Mouse (Mus musculus): ENCODE results near the gene Eno3. TPM values are rescaled to one million over a fixed set of nuclear protein-coding genes. Genes with fewer than 3 reads are reported as not detected.

Gene Eno3
- polyA plus RNA-seq, 1 experiment from 2014 or later = 38.2 TPM

DNA sequence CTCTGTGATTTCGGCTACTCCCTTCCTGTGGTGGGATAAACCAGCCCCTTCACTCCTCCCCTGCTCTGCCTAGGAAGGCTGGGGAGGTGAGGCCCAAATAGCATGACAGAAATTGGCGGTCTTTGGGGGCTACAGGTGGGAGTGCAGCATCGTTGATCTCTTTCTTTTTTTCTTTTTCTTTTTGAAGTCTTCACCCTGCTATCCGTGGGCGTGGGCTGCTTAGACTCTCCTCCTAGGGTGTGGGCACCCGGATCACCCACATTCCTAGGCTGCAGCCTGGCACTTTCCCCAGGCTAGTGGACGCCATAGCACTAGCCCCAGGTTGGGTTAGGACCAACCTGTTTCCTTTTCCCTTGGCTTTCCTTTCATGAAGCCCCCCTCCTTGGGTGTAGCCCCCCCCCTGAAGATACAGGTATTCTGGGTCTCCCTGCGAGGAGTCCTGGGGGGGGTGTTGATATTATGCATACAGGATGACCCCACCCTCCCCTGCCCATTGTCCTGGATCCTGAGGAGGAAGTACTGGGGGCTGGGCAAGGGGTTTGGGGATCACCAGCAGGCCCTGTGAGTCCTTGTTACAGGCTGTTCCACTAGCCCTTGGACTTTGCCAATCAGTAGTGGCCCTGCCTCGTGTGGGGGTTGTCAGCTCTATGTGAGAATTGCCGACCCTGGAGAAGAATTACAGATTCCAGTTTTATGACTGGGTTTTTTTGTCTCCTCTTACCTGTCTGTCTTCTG lies 44.4 kb downstream of the Eno3 start:
- no peak for ATAC-seq (ENCODE audit: insufficient number of reproducible peaks, insufficient read depth, low FRiP score, low TSS enrichment, low read depth)
- H3K27ac ChIP-seq = 0 out of 2 replicates have a peak overlapping the region, but pooled peaks have one; percentile 94
- WGBS = 14% methylated on average over 10 of the region's 10 CpGs
- H3K4me3 ChIP-seq (replicated peaks) = peak overlapping the region; percentile 93
- H3K9me3 ChIP-seq = no peaks in the 10 kb centered on the region
- no peaks in the 10 kb centered on the region for H3K27me3 ChIP-seq
- H3K36me3 ChIP-seq = peaks cover 40% of the 10 kb centered on the region
- peak overlapping the region; percentile 94 for H3K9ac ChIP-seq (replicated peaks)
- H3K4me1 ChIP-seq (replicated peaks) = peaks cover 24% of the 10 kb centered on the region
- peak overlapping the region; percentile 88 for H3K4me2 ChIP-seq

DNA sequence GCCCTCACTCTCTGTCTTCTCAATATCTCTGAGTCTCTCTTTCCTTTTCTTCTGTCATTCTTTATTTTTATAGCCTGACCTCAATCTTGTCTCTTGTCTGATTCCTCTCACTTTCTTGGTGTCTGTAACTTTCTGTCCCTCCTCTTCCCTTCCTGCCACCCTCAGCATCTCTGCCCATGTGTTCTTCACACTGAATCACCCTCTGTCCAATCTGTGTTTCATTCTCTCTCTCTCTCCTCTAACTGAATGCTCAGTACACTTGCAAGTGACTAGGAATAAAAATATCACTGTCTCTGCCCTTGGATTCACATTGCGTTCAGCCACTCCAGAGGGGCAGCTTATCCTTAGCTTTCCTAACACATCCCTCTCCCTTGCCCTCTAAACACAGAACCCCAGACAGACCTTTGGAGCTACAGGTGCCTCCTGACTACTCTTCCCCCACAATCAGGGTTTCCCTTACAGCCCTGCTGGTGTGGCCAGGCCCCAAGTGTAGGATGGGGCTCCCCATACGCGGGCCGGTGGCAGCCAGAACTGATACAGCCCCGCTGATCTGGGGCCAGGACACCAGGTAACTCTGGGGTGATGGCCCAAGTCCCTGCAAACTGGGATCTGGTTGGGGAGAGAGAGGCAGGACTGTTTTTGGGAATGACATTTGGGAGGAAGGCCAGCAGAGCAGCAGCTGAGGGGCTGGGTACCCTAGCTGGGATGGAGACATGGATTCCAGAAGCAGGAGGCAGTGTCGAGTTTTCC lies 45.2 kb downstream of the Eno3 start:
- peaks cover 24% of the 10 kb centered on the region for H3K4me1 ChIP-seq (replicated peaks)
- no peaks in the 10 kb centered on the region for H3K27me3 ChIP-seq
- 80% methylated on average over 6 of the region's 6 CpGs for WGBS
- H3K4me2 ChIP-seq = peak overlapping the region; percentile 88
- 0 out of 2 replicates have a peak overlapping the region, but pooled peaks have one; percentile 30 for H3K27ac ChIP-seq
- H3K9me3 ChIP-seq = no peaks in the 10 kb centered on the region
- H3K4me3 ChIP-seq (replicated peaks) = peak overlapping the region; percentile 93
- H3K9ac ChIP-seq (replicated peaks) = peak overlapping the region; percentile 28
- H3K36me3 ChIP-seq = peaks cover 48% of the 10 kb centered on the region
- ATAC-seq (ENCODE audit: insufficient number of reproducible peaks, insufficient read depth, low FRiP score, low TSS enrichment, low read depth) = no peak

DNA sequence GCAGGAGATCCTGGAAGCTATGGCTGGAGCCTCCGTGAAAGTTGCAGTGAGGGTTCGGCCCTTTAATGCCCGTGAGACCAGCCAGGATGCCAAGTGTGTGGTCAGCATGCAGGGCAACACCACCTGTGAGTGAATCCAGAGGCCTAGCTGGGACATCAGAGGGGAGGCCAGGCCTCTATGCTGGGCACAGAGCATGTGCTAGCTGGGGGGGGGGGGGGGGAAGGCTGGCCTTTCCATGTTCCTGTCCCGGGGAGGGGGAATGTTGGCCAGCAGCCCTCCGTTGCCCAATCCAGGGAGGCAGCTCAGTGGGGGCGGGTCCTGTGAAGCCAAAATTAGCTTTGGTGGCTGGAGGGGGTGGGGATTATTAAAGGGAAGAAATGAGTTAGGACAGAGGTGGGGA lies 45.8 kb downstream of the Eno3 start:
- no peak for ATAC-seq (ENCODE audit: insufficient number of reproducible peaks, insufficient read depth, low FRiP score, low TSS enrichment, low read depth)
- H3K27ac ChIP-seq = no peak overlapping the region
- H3K36me3 ChIP-seq = peaks cover 54% of the 10 kb centered on the region
- WGBS = 85% methylated on average over 6 of the region's 6 CpGs
- H3K4me1 ChIP-seq (replicated peaks) = peaks cover 24% of the 10 kb centered on the region
- H3K4me2 ChIP-seq = no peak overlapping the region
- no peaks in the 10 kb centered on the region for H3K27me3 ChIP-seq
- H3K9me3 ChIP-seq = no peaks in the 10 kb centered on the region
- no peak overlapping the region for H3K4me3 ChIP-seq (replicated peaks)
- 0 out of 2 replicates have a peak overlapping the region, but pooled peaks have one; percentile 23 for H3K9ac ChIP-seq (replicated peaks)

DNA sequence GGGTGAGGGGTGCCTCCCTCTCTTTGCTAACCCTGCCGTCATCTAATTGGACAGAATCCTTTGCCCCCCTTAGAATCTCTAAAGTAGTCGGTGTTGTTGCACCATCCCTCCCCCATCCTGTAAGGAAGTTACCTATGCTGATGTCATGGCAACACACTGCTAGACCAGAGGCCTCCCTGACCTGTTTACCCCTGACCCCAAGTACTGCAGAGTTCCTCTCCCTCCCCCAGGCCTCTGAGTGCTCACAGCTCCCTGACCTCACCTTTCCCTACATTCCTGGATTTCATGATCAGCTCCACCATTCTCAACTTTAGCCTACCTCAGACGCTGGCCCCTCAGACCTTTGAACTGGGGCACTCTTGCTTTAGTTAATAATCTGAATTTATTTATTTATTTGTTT lies 49.1 kb downstream of the Eno3 start:
- Histone ChIP-seq H3K9me3 (no peaks in the 10 kb centered on the region), H3K4me2 (no peak overlapping the region), H3K4me3 (replicated peaks) (no peak overlapping the region), H3K27ac (no peak overlapping the region), H3K36me3 (peaks cover 87% of the 10 kb centered on the region), H3K27me3 (no peaks in the 10 kb centered on the region), H3K9ac (replicated peaks) (no peak overlapping the region), H3K4me1 (replicated peaks) (peaks cover 18% of the 10 kb centered on the region)
- WGBS = 66% methylated on average over 3 of the region's 3 CpGs
- ATAC-seq (ENCODE audit: insufficient number of reproducible peaks, insufficient read depth, low FRiP score, low TSS enrichment, low read depth) = no peak

DNA sequence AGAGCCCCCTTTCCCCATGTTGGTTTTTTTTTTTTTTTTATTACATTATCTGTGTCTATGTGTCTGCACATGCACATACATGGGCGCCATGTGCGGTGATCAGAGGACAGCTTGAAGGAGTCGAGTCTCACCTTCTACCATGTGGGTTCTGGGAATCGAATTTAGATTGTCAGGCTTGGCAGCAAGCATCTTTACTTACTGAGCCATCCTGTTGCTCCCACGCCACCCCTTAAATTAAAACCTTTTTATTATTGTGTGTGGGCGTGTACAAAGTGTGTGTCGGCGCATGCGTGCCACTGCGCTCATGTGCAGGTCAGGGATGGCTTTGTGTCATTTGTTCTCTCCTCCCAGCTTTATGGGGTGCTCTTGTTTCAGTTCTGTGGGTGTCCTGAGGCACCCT lies 54.0 kb downstream of the Eno3 start:
- peaks cover 86% of the 10 kb centered on the region for H3K36me3 ChIP-seq
- 92% methylated on average over 10 of the region's 10 CpGs for WGBS

More for the DNA sequence above, 54.0 kb downstream of the Eno3 start:
- ATAC-seq (ENCODE audit: insufficient number of reproducible peaks, insufficient read depth, low FRiP score, low TSS enrichment, low read depth) = no peak
- no peak overlapping the region for H3K27ac ChIP-seq
- no peak overlapping the region for H3K4me2 ChIP-seq
- H3K4me1 ChIP-seq (replicated peaks) = no peaks in the 10 kb centered on the region
- no peaks in the 10 kb centered on the region for H3K9me3 ChIP-seq
- no peak overlapping the region for H3K4me3 ChIP-seq (replicated peaks)
- no peak overlapping the region for H3K9ac ChIP-seq (replicated peaks)
- no peaks in the 10 kb centered on the region for H3K27me3 ChIP-seq

Small RNA genes within 50 kb of the gene (microRNA-seq; reads per million reads assigned to microRNA genes)
- gene Mir6925 = not detected

Other genes starting within 250 kb of the Eno3 start
- gene Pelp1, start 247.2 kb upstream of the Eno3 start, polyA plus RNA-seq (2016; fragmentation: Nextera tagmentation; extraction: Ambion mirVana) = 44.7 and 53.5 TPM in 2 replicates
- 18.8 and 19.5 TPM in 2 replicates for gene Arrb2, start 224.6 kb upstream of the Eno3 start, polyA plus RNA-seq (2016; fragmentation: Nextera tagmentation; extraction: Ambion mirVana)
- gene Med11, start 205.3 kb upstream of the Eno3 start, polyA plus RNA-seq (2016; fragmentation: Nextera tagmentation; extraction: Ambion mirVana) = 43.0 and 44.0 TPM in 2 replicates
- 0.40 and 0.58 TPM in 2 replicates for gene Zmynd15, start 197.8 kb upstream of the Eno3 start, polyA plus RNA-seq (2016; fragmentation: Nextera tagmentation; extraction: Ambion mirVana)
- 1.1 and 1.9 TPM in 2 replicates for gene Cxcl16, start 197.2 kb upstream of the Eno3 start, polyA plus RNA-seq (2016; fragmentation: Nextera tagmentation; extraction: Ambion mirVana)
- 0.36 and 1.4 TPM in 2 replicates for gene Tm4sf5, start 152.0 kb upstream of the Eno3 start, polyA plus RNA-seq (2016; fragmentation: Nextera tagmentation; extraction: Ambion mirVana)
- 0.66 TPM in 1 of 2 replicates, not detected in the other for gene Vmo1, start 142.6 kb upstream of the Eno3 start, polyA plus RNA-seq (2016; fragmentation: Nextera tagmentation; extraction: Ambion mirVana)
- 0.37 and 0.68 TPM in 2 replicates for gene Gltpd2, start 138.0 kb upstream of the Eno3 start, polyA plus RNA-seq (2016; fragmentation: Nextera tagmentation; extraction: Ambion mirVana)
- gene Psmb6, start 131.8 kb upstream of the Eno3 start, polyA plus RNA-seq (2016; fragmentation: Nextera tagmentation; extraction: Ambion mirVana) = 857 and 867 TPM in 2 replicates
- not detected in 2 replicates for gene Gm40193, start 124.3 kb upstream of the Eno3 start, polyA plus RNA-seq (2016; fragmentation: Nextera tagmentation; extraction: Ambion mirVana)
- 4.4 and 4.5 TPM in 2 replicates for gene Pld2, start 117.1 kb upstream of the Eno3 start, polyA plus RNA-seq (2016; fragmentation: Nextera tagmentation; extraction: Ambion mirVana)
- 17.6 and 18.4 TPM in 2 replicates for gene Mink1, start 94.3 kb upstream of the Eno3 start, polyA plus RNA-seq (2016; fragmentation: Nextera tagmentation; extraction: Ambion mirVana)
- gene 4930544D05Rik, start 41.4 kb upstream of the Eno3 start, polyA plus RNA-seq (2016; fragmentation: Nextera tagmentation; extraction: Ambion mirVana) = not detected in 2 replicates
- not detected in 2 replicates for gene Chrne, start 38.0 kb upstream of the Eno3 start, polyA plus RNA-seq (2016; fragmentation: Nextera tagmentation; extraction: Ambion mirVana)
- gene Gp1ba, start 18.1 kb upstream of the Eno3 start, polyA plus RNA-seq (2016; fragmentation: Nextera tagmentation; extraction: Ambion mirVana) = 0.22 and 0.31 TPM in 2 replicates
- gene Rnf167, start 10.0 kb upstream of the Eno3 start, polyA plus RNA-seq (2016; fragmentation: Nextera tagmentation; extraction: Ambion mirVana) = 95.8 and 104 TPM in 2 replicates
- 161 and 163 TPM in 2 replicates for gene Slc25a11, start 9.7 kb upstream of the Eno3 start, polyA plus RNA-seq (2016; fragmentation: Nextera tagmentation; extraction: Ambion mirVana)
- 1,494 and 1,514 TPM in 2 replicates for gene Pfn1, start 2.6 kb upstream of the Eno3 start, polyA plus RNA-seq (2016; fragmentation: Nextera tagmentation; extraction: Ambion mirVana)
- 151 TPM in 2 replicates for gene Spag7, start 12.2 kb downstream of the Eno3 start, polyA plus RNA-seq (2016; fragmentation: Nextera tagmentation; extraction: Ambion mirVana)
- 9.9 and 12.8 TPM in 2 replicates for gene Camta2, start 30.9 kb downstream of the Eno3 start, polyA plus RNA-seq (2016; fragmentation: Nextera tagmentation; extraction: Ambion mirVana)
- 1.0 and 1.4 TPM in 2 replicates for gene Inca1, start 43.0 kb downstream of the Eno3 start, polyA plus RNA-seq (2016; fragmentation: Nextera tagmentation; extraction: Ambion mirVana)
- 3.3 and 3.6 TPM in 2 replicates for gene Kif1c, start 43.3 kb downstream of the Eno3 start, polyA plus RNA-seq (2016; fragmentation: Nextera tagmentation; extraction: Ambion mirVana)
- gene Zfp3, start 107.0 kb downstream of the Eno3 start, polyA plus RNA-seq (2016; fragmentation: Nextera tagmentation; extraction: Ambion mirVana) = 6.8 and 7.2 TPM in 2 replicates
- gene Scimp, start 155.4 kb downstream of the Eno3 start, polyA plus RNA-seq (2016; fragmentation: Nextera tagmentation; extraction: Ambion mirVana) = not detected in 2 replicates
- gene Rabep1, start 187.6 kb downstream of the Eno3 start, polyA plus RNA-seq (2016; fragmentation: Nextera tagmentation; extraction: Ambion mirVana) = 36.9 and 38.0 TPM in 2 replicates